Mouse (Mus musculus): Measurements from ENCODE around the gene Wwc2.

Gene Wwc2

GRCm38 (mm10) chr8:47791986-47792385 lies 198.7 kb downstream of the Wwc2 start:
- no peak for DNase-seq (ENCODE audit: low spot score in 2 of 2)

DNA sequence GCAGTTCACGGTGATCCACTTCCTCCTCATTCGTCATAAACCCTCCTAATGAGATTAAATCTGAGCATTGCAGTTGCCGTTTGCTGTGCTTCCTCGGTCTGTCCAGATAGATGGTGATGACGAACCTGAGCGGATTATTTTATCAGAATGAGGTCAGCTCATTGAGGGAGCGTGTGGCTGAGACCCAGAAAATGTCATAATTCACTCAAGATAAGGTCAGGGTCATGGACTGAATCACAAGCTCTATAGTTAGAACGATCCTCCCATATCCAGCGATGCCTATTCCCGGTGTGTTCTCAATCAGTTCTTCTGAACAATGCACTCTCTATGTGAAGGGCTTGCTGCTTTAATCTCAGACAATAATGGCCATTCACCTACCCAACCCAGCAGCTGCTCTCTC lies 203.0 kb downstream of the Wwc2 start:
- DNase-seq (ENCODE audit: low spot score in 2 of 2) = no peak

- DNase-seq (ENCODE audit: low spot score in 2 of 2) = no peak
Observed at GRCm38 (mm10) chr8:47786323-47786722, 204.4 kb downstream of the Wwc2 start.

GRCm38 (mm10) chr8:47784436-47784835 lies 206.3 kb downstream of the Wwc2 start:
- DNase-seq (ENCODE audit: low spot score in 2 of 2) = no peak

DNA sequence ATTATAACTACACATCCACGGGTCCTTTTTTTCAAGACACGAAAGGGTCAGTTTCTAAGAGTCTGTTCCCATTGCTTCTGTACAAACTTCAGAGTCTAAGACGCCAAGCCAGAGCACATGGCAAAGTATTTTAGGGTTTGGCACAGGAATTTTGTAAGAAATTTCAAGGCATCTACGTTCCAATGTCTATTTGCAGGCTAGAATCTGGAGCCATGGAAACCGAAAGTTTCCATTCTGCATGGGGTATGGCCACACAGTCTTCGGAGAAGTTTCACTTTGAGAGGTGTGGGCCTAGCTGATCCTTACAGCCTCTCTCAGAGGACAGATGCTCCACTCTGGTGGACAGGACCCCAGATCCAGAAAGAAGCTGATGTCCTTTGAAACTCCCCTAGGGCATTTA lies 206.8 kb downstream of the Wwc2 start:
- peak; percentile 46 to 55 for DNase-seq (ENCODE audit: low spot score in 2 of 2)

GRCm38 (mm10) chr8:47783544-47783943 lies 207.2 kb downstream of the Wwc2 start:
- no peak for DNase-seq (ENCODE audit: low spot score in 2 of 2)

- no peak for DNase-seq (ENCODE audit: low spot score in 2 of 2)
Observed at GRCm38 (mm10) chr8:47781881-47782280, 208.8 kb downstream of the Wwc2 start.

GRCm38 (mm10) chr8:47779589-47779988 lies 211.1 kb downstream of the Wwc2 start:
- no peak for DNase-seq (ENCODE audit: low spot score in 2 of 2)

DNA sequence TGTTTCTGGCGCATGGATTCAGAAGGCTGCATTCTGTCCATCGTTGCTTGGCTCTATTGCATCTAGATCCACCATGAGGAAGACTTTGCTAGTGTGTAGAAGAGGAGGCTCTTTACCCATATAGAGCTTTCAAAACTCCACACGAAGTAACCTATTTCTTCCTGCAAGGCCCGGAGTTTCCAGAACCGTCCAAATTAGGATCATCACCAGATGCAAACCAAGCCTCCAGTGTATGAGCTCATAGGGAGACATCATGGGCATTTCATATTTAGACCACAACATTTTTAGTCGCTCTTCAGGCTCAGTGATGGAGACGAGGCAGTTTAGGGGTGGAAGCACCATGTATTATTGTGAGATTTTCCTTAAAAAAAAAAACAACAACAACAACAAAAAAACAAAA lies 213.3 kb downstream of the Wwc2 start:
- no peak for DNase-seq (ENCODE audit: low spot score in 2 of 2)

Measured in right cerebral cortex, adult 2 months (tissue).